Mouse (Mus musculus) liver, adult 2 months (tissue): ENCODE data around the gene Fam222b. TPM values are rescaled to one million over a fixed set of nuclear protein-coding genes. Genes with fewer than 3 reads are reported as not detected.
A peak's percentile ranks its signal among the peaks of the same experiment; 100 is the strongest.

ENCODE experiments used
- DNase-seq: peaks from one replicate; pipeline ENCODE4 v3.0.0-alpha.2; 2011; ENCODE audit warnings: low read depth, low spot score; ENCODE audit errors: extremely low read depth
- H3K27ac ChIP-seq: fragments of 200-500 bp; replicated peaks from 2 replicates; pipeline ENCODE4 v1.5.1; 2012; ENCODE audit warnings: low read depth, mild to moderate bottlenecking, control low read depth, inconsistent platforms, low read length; ENCODE audit not compliant: insufficient read depth
- H3K27me3 ChIP-seq: fragments of 200-500 bp; 2 replicates; pipeline ENCODE4 v1.6.1; 2012; ENCODE audit warnings: mild to moderate bottlenecking, moderate library complexity, low read length, inconsistent platforms; ENCODE audit not compliant: control insufficient read depth, insufficient read depth
- H3K36me3 ChIP-seq: fragments of 200-500 bp; 2 replicates; pipeline ENCODE4 v1.6.1; 2012; ENCODE audit warnings: low read length, inconsistent platforms; ENCODE audit not compliant: control insufficient read depth, insufficient read depth
- H3K4me1 ChIP-seq: fragments of 200-500 bp; 2 replicates; pipeline ENCODE4 v1.6.1; 2011; ENCODE audit warnings: low read length; ENCODE audit not compliant: control insufficient read depth, insufficient read depth
- H3K4me3 ChIP-seq: fragments of 200-500 bp; 2 replicates; pipeline ENCODE4 v1.5.1; 2011; ENCODE audit warnings: low read depth, mild to moderate bottlenecking, control low read depth, low read length, moderate library complexity; ENCODE audit not compliant: insufficient read depth
- H3K79me2 ChIP-seq: fragments of 200-500 bp; 2 replicates; pipeline ENCODE4 v1.6.1; 2012; ENCODE audit warnings: inconsistent platforms, mild to moderate bottlenecking, low read length, moderate library complexity; ENCODE audit not compliant: control insufficient read depth, insufficient read depth
- H3K9ac ChIP-seq: fragments of 200-500 bp; 2 replicates; pipeline ENCODE4 v1.6.1; 2012; ENCODE audit warnings: low read depth, mild to moderate bottlenecking, control low read depth, inconsistent platforms, low read length
- CTCF ChIP-seq: fragments of 200-500 bp; IDR thresholded peaks from 2 replicates; pipeline ENCODE4 v1.5.1; 2011; ENCODE audit warnings: low read depth, low read length, control low read depth
- POLR2A ChIP-seq: fragments of 200-500 bp; IDR thresholded peaks from 2 replicates; pipeline ENCODE4 v1.6.1; 2011; ENCODE audit warnings: low read length, control low read depth; ENCODE audit not compliant: insufficient read depth; ENCODE audit errors: extremely low read depth
- WGBS: fragments of 180-500 bp; shearing (Covaris S2); methylation state at CpG from one replicate; pipeline ENCODE4 v1.1.7; 2018; 5-methylcytosine and 5-hydroxymethylcytosine counted together
- polyA plus RNA-seq: library from polyadenylated mRNA; depleted of rRNA; stranded (reverse); fragments of >200 nt; gene quantifications from 2 replicates; pipeline ENCODE4 v1.2.3, GENCODE M21; 2012
- total RNA-seq: library from RNA; depleted of rRNA; stranded (reverse); fragments of >200 nt; gene quantifications from 2 replicates; pipeline ENCODE4 v1.2.3, GENCODE M21; 2014

The Fam222b gene
- total and polyA plus RNA-seq, 2 experiments = 2.5 to 13.6 TPM

DNA sequence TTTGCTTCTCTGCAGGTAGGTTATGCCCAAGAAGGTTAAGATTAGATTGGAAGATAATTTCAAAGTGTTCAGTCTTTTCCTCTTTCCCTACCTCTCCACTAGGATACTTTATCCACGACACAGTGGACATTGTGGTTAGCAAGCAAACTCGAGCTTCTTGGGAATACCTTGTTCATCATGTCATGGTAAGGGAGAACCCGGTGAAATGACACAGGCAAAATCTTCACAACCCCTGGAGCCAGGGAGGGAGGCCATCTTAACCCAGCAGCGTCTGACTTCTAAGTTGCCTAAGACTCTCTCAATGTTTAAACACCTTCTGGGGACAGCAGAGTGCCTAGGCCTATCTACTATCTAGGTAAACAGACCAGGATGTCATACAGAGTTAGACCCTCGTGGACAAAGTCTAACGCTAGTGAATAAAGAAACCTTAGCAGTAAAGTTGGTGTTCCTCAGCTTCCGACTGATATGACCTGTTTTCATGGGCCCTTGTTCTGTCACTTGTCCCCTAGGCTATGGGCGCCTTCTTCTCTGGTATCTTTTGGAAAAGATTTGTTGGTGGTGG is 85.1 kb downstream of the Fam222b start:
- WGBS = 32% methylated on average over 8 of the region's 8 CpGs
- Histone ChIP-seq H3K27me3 (no peaks in the 10 kb centered on the region), H3K4me1 (peaks cover 9% of the 10 kb centered on the region), H3K27ac (peak overlapping the region; percentile 93), H3K79me2 (peaks cover 5% of the 10 kb centered on the region; the same call in 1 of the 2 replicates), H3K9ac (peak overlapping the region; percentile 93; the same call in 1 of the 2 replicates), H3K4me3 (peak overlapping the region; percentile 81), H3K36me3 (peaks cover 19% of the 10 kb centered on the region)
- TF ChIP-seq CTCF (no peak), POLR2A (no peak)
- no peak for DNase-seq

DNA sequence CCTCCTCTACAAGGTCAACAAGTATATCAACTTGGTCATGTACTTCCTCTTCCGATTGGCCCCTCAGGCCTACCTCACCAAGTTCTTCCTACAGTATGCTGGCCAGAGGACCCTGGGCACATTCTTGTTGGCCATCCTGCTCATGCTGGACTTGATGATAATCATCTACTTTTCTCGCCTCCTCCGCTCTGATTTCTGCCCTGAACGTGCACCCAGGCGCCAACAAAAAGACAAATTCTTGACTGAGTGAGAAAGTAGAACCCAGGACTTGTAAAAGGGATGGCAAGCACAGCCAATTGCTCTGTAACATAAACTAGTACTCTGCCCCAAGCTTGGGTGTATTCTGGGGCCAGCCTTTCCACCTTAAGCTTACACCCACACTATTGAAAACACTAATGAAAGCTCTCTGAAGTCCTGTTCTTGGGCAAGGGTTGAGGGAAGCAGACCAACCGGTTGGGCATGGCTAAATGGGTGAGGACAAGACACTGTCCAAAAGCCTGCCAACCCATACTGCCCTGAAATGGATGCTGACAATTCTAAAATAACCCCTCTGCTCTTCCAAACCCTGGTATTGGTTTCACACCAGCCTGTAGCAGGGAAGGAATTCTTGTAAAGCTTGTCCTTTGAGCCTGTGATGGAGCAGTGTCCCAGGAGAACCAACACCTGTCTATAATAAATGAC is 85.8 kb downstream of the Fam222b start:
- H3K27ac ChIP-seq = no peak overlapping the region
- DNase-seq = no peak

DNA sequence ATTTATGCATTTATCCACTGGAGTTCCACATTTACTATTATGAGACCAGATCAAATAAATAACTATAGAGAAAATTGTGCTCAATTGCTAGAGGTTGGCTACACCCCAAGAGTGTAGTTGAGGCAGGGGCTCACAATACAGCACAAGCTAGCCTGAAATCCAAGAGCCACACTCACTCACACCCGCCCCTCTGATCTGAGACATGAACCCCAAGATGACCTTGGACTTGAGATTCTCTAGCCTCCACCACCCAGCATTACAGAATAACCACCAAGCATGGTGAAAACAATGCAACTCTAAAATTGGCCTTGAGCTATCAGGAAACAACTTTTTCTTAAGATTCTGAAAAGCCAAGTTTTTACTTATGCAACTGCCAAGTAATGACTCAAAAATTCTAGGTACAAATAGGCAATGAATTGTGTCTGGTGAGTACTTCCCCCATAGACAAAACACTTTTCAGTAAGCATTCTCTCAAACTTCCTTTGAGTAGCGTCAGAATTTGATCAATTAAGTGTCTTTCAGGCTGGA is 87.4 kb downstream of the Fam222b start:
- H3K27ac ChIP-seq = no peak overlapping the region
- WGBS = 22% methylated on average over 2 of the region's 2 CpGs
- DNase-seq = peak; percentile 18
- peaks cover 19% of the 10 kb centered on the region for H3K36me3 ChIP-seq
- peaks cover 5% of the 10 kb centered on the region for H3K4me1 ChIP-seq
- TF ChIP-seq POLR2A (no peak), CTCF (no peak)
- no peaks in the 10 kb centered on the region for H3K27me3 ChIP-seq
- H3K4me3 ChIP-seq = no peak overlapping the region
- H3K9ac ChIP-seq = peak overlapping the region; percentile 30; the same call in 1 of the 2 replicates
- peaks cover 5% of the 10 kb centered on the region; the same call in 1 of the 2 replicates for H3K79me2 ChIP-seq

More for the DNA sequence above, 85.8 kb downstream of the Fam222b start:
- H3K9ac ChIP-seq = no peak overlapping the region
- no peaks in the 10 kb centered on the region for H3K27me3 ChIP-seq
- 70% methylated on average over 6 of the region's 6 CpGs for WGBS
- no peak for TF ChIP-seq POLR2A
- H3K4me3 ChIP-seq = no peak overlapping the region
- peaks cover 19% of the 10 kb centered on the region for H3K36me3 ChIP-seq
- H3K79me2 ChIP-seq = peaks cover 5% of the 10 kb centered on the region; the same call in 1 of the 2 replicates
- peaks cover 7% of the 10 kb centered on the region for H3K4me1 ChIP-seq

- Histone ChIP-seq H3K79me2 (peaks cover 5% of the 10 kb centered on the region; the same call in 1 of the 2 replicates), H3K4me1 (peaks cover 5% of the 10 kb centered on the region), H3K27ac (peak overlapping the region; percentile 54; the same call in 1 of the 2 replicates), H3K27me3 (no peaks in the 10 kb centered on the region), H3K9ac (peak overlapping the region; percentile 87), H3K4me3 (peak overlapping the region; percentile 73), H3K36me3 (peaks cover 19% of the 10 kb centered on the region)
- TF ChIP-seq POLR2A (no peak), CTCF (no peak)
- WGBS = 4% methylated on average over 7 of the region's 7 CpGs
- peak; percentile 23 for DNase-seq
Measured at GRCm38 (mm10) chr11:78182450-78182849, 88.0 kb downstream of the Fam222b start.

DNA sequence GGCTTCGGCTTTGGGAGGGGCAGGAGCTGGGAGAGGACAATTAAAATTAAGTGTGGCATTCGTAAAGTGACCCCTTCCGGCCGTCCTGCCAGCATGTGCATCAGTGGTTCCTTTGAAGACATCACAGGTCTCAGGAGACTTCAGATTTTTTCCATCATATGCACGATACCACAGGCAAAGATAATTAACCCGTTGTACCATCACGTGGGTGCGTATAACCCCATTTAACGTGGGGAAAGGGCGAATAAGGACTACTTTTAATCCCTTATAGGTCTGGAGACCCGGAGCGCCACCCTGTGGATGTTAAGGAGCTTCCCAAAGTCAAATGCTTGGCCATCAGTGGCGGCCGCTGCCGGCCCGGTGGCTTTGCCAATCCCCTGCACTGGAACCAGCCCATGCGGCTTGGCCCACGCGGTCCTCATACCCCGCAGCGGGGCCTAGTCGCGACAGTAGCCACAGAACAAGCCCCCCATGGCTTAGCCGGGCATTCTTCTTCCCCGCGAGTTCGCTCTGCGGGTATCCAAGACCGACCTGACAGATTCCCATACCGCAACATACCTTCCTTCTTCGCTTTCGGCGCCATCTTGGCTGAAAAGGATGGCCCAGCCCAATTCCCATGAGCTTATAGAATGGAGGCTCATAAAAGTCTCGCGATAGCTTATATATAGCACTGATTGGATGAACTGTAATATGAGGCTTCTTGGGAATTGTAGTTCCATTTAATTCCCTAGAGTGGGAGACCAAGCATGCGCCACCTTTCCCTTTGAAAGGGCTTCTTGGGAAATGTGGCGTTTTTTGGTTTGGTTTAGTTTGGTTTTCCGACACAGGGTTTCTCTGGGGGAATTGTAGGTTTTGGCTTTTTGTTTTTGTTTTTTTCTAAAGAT is 88.7 kb downstream of the Fam222b start, which contains the start of gene Rpl23a:
Rpl23a (minus strand) TSS at position 624 of the 884 bp plus-strand sequence.
- H3K4me1 ChIP-seq = peaks cover 7% of the 10 kb centered on the region
- peak within 1 kb of the TSS; percentile 87 for H3K9ac ChIP-seq
- H3K79me2 ChIP-seq = peaks cover 5% of the 10 kb centered on the region; the same call in 1 of the 2 replicates
- TF ChIP-seq CTCF = peak; percentile 20; the same call in 1 of the 2 replicates
- TF ChIP-seq POLR2A = peak; percentile 72; the same call in 1 of the 2 replicates
- peak; percentile 95 for DNase-seq
- no peaks in the 10 kb centered on the region for H3K27me3 ChIP-seq
- H3K36me3 ChIP-seq = peaks cover 19% of the 10 kb centered on the region
- H3K27ac ChIP-seq = peak within 1 kb of the TSS; percentile 54
- WGBS = under 1% methylated on average over 38 of the region's 38 CpGs
- H3K4me3 ChIP-seq = peak within 1 kb of the TSS; percentile 73
